Mouse (Mus musculus): Measurements from ENCODE around the gene Muc13. TPM values are rescaled to one million over a fixed set of nuclear protein-coding genes. Genes with fewer than 3 reads are reported as not detected.

Gene Muc13
- total RNA-seq, 4 experiments from 2014 or later = 0.09 TPM; not detected in 3

GRCm38 (mm10) chr16:33829301-33829831 lies 35.5 kb downstream of the Muc13 start, which contains the start of gene Itgb5:
Gene Itgb5, plus strand, starts transcription at chr16:33829665.
- peak; percentile 78 for DNase-seq

GRCm38 (mm10) chr16:33829842-33830511 lies 36.1 kb downstream of the Muc13 start:
- peak; percentile 59 for DNase-seq

GRCm38 (mm10) chr16:33830512-33831105 lies 36.8 kb downstream of the Muc13 start:
- DNase-seq = no peak

- no peak for DNase-seq
Observed at GRCm38 (mm10) chr16:33832057-33832456, 38.2 kb downstream of the Muc13 start.

GRCm38 (mm10) chr16:33832728-33833428 lies 39.0 kb downstream of the Muc13 start:
- DNase-seq = no peak

- no peak for DNase-seq
Observed at GRCm38 (mm10) chr16:33833429-33833753, 39.6 kb downstream of the Muc13 start.

GRCm38 (mm10) chr16:33833781-33834482 lies 40.1 kb downstream of the Muc13 start:
- DNase-seq = peak; percentile 67

- peak; percentile 66 for DNase-seq
Observed at GRCm38 (mm10) chr16:33836676-33837075, 42.8 kb downstream of the Muc13 start.

- DNase-seq = no peak
Observed at GRCm38 (mm10) chr16:33837191-33837590, 43.4 kb downstream of the Muc13 start.

GRCm38 (mm10) chr16:33840616-33841015 lies 46.8 kb downstream of the Muc13 start:
- no peak for DNase-seq

- no peak for DNase-seq
Observed at GRCm38 (mm10) chr16:33842081-33842880, 48.4 kb downstream of the Muc13 start.

- DNase-seq = no peak
Observed at GRCm38 (mm10) chr16:33844150-33844611, 50.3 kb downstream of the Muc13 start.

GRCm38 (mm10) chr16:33844866-33845265 lies 51.0 kb downstream of the Muc13 start:
- DNase-seq = no peak

- no peak for DNase-seq
Observed at GRCm38 (mm10) chr16:33853271-33853670, 59.4 kb downstream of the Muc13 start.

GRCm38 (mm10) chr16:33858766-33859165 lies 64.9 kb downstream of the Muc13 start:
- DNase-seq = no peak

GRCm38 (mm10) chr16:33859380-33859779 lies 65.5 kb downstream of the Muc13 start:
- no peak for DNase-seq

- peak; percentile 92 for DNase-seq
Observed at GRCm38 (mm10) chr16:33859988-33860700, 66.3 kb downstream of the Muc13 start.

- no peak for DNase-seq
Observed at GRCm38 (mm10) chr16:33862406-33862805, 68.6 kb downstream of the Muc13 start.

GRCm38 (mm10) chr16:33863208-33863751 lies 69.4 kb downstream of the Muc13 start:
- DNase-seq = no peak
